Mouse (Mus musculus) brain, embryonic 14.5 days (tissue): Measurements from ENCODE around the gene Dhrs2.

Source experiments
- CTCF ChIP-seq: fragments of 200-500 bp; IDR thresholded peaks from 2 replicates; pipeline ENCODE4 v1.5.1; 2012; ENCODE audit warnings: inconsistent platforms, mild to moderate bottlenecking, moderate library complexity, borderline replicate concordance; ENCODE audit not compliant: insufficient read depth, insufficient read length; ENCODE audit errors: extremely low read depth
- POLR2A ChIP-seq: fragments of 200-500 bp; IDR thresholded peaks from 2 replicates; pipeline ENCODE4 v1.6.1; 2012; ENCODE audit warnings: mild to moderate bottlenecking, inconsistent platforms, borderline replicate concordance; ENCODE audit not compliant: poor library complexity, insufficient read depth, insufficient read length, severe bottlenecking; ENCODE audit errors: extremely low read depth

DNA sequence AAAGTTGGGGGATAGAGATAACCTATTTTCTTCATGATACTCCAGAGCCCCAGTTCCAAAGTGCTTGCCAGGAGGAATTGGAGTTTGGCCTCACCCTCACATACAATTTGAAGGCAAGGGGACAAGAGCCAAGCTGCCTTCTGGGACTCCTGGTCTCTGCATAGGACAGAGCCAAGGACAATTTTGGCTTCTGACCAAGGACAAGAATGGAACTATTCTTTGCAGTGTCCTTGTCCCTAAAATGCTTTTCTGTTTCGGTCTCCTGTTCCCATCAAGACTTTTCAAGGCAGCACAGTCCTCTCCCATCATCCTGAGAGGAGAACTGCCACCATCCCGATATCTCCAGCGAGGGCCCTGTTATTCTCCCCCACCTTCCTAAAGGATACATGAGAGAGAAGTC is 8.2 kb upstream of the Dhrs2 start:
- no peak for TF ChIP-seq CTCF
- no peak for TF ChIP-seq POLR2A
